Mouse (Mus musculus) bone marrow macrophage, adult 2 months (primary cell): ENCODE measurements at regions not wholly inside any gene's neighbourhood (a gene's known extent, or its start where the extent isn't known, plus 50 kb on each side); places are given as distances from the start of the nearest gene placed in this dataset.

Source experiments
- H3K27ac ChIP-seq: 2 replicates; pipeline ENCODE4 v1.5.1; 2012; ENCODE audit warnings: low read depth, low read length; ENCODE audit not compliant: insufficient read depth
- H3K4me1 ChIP-seq: 2 replicates; pipeline ENCODE4 v1.6.1; 2012; ENCODE audit warnings: low read length; ENCODE audit not compliant: control insufficient read depth, insufficient read depth
- H3K4me3 ChIP-seq: 2 replicates; pipeline ENCODE4 v1.5.1; 2012; ENCODE audit warnings: mild to moderate bottlenecking, low read length, moderate library complexity; ENCODE audit not compliant: insufficient read depth
- CTCF ChIP-seq: IDR thresholded peaks from 2 replicates; pipeline ENCODE4 v1.5.1; 2012; ENCODE audit warnings: low read depth, mild to moderate bottlenecking, low read length, moderate library complexity
- POLR2A ChIP-seq: IDR thresholded peaks from 2 replicates; pipeline ENCODE4 v1.6.1; 2012; ENCODE audit warnings: mild to moderate bottlenecking, low read depth, low read length, borderline replicate concordance

GRCm38 (mm10) chr8:15190708-15191107 is 144.8 kb upstream of the BB014433 start:
- no peak for TF ChIP-seq POLR2A
- no peak for TF ChIP-seq CTCF
- no peak overlapping the region for H3K27ac ChIP-seq
- H3K4me1 ChIP-seq = no peaks in the 10 kb centered on the region
- no peak overlapping the region for H3K4me3 ChIP-seq

DNA sequence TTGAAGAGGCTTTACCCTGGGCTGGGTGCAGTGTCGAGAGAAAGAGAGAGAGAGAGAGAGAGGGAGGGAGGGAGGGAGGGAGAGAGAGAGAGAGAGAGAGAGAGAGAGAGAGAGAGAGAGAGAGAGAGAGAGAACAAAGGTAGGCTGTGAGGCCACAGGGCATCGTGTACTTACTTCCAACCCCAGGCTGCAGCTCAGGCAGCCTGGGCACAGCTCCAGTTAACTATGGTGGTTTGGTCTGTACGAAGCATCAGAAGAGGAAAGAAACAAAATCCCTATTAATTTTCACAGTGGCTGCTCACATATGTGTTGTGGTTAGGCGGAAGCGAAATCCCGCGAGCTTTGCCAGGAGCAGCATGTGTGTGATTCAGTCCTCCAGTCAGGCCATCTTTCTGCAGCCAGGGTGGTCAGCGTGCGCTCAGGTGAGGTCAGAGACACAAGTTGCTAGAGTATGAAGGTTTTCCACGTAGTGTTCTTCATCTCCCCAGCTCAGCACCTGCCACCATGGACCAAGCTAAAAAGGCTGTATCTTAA is 143.3 kb upstream of the BB014433 start:
- no peak overlapping the region for H3K27ac ChIP-seq
- no peak for TF ChIP-seq POLR2A
- no peak for TF ChIP-seq CTCF
- H3K4me3 ChIP-seq = no peak overlapping the region
- H3K4me1 ChIP-seq = no peaks in the 10 kb centered on the region
